Mouse (Mus musculus) c-Kit-positive CD71-positive TER-119-negative erythroid progenitor cells, embryonic 14.5 days (primary cell): ENCODE results near the gene Psmc3ip.

Experiments used
- DNase-seq: peaks from one replicate; pipeline ENCODE4 v3.0.0-alpha.2; 2013; ENCODE audit warnings: low read depth

The Psmc3ip gene

GRCm38 (mm10) chr11:101079746-101080145 is 15.5 kb downstream of the Psmc3ip start:
- DNase-seq = no peak

- no peak for DNase-seq
Observed at GRCm38 (mm10) chr11:101078121-101078520, 17.1 kb downstream of the Psmc3ip start, which contains the start of gene Hsd17b1. Gene Hsd17b1, plus strand, starts transcription at chr11:101078411.

- DNase-seq = no peak
Observed at GRCm38 (mm10) chr11:101071810-101072428, 23.3 kb downstream of the Psmc3ip start.

GRCm38 (mm10) chr11:101070987-101071386 is 24.2 kb downstream of the Psmc3ip start:
- no peak for DNase-seq

DNA sequence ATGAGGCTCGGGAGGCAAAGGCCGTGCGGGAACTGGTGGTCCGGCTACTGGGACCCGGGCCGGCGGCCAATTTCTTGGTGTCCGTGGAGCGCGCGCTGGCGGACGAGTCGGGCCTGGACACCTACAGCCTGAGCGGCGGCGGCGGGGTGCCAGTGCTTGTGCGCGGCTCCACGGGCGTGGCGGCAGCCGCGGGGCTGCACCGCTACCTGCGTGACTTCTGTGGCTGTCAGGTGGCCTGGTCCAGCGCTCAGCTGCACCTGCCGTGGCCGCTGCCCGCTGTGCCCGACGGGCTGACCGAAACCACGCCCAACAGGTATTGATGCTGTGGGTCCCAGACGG is 25.1 kb downstream of the Psmc3ip start:
- no peak for DNase-seq

GRCm38 (mm10) chr11:101069391-101070188 is 25.6 kb downstream of the Psmc3ip start, which contains the start of gene Naglu:
Gene Naglu, plus strand, starts transcription at chr11:101070012.
- peak; percentile 76 for DNase-seq

GRCm38 (mm10) chr11:101066549-101067412 is 28.5 kb downstream of the Psmc3ip start:
- DNase-seq = peak; percentile 61

- no peak for DNase-seq
Observed at GRCm38 (mm10) chr11:101065002-101065401, 30.2 kb downstream of the Psmc3ip start.

- DNase-seq = no peak
Observed at GRCm38 (mm10) chr11:101064462-101064861, 30.8 kb downstream of the Psmc3ip start.

- DNase-seq = peak; percentile 81
Observed at GRCm38 (mm10) chr11:101063676-101064327, 31.4 kb downstream of the Psmc3ip start.

- no peak for DNase-seq
Observed at GRCm38 (mm10) chr11:101062971-101063675, 32.1 kb downstream of the Psmc3ip start.

DNA sequence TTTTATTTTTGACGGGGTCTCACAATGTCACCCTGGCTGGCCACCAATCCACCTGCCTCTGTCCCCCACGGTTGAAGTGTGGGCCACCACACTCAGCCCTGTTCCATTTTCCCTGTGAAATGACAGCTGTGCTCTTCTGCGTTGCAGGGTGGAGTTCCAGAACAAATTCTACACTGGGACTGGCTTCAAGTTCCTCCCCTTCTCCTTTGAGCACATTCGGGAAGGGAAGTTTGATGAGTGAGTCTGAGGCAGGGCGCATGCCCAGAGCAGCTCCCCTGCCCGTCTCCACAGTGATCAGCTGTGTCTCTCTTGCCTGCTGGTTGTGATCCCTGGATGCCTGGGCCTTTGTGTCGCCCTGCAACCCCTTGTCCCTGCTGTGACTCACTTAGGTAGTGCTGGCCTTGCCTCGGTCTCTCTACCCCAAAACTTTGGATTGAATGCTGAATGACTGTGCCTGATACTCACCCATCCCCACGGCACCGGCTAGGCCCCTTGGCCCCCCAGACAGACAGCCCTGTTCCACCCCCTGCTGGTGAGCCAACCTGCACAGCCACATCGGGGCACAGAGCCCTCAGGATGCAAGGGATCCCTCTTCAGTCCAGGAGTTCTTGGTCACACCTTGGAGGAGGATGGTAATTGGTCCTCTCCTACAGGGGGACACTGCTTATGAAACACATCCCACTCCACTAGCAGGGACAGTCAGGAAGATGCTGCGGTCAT is 32.9 kb downstream of the Psmc3ip start:
- no peak for DNase-seq

DNA sequence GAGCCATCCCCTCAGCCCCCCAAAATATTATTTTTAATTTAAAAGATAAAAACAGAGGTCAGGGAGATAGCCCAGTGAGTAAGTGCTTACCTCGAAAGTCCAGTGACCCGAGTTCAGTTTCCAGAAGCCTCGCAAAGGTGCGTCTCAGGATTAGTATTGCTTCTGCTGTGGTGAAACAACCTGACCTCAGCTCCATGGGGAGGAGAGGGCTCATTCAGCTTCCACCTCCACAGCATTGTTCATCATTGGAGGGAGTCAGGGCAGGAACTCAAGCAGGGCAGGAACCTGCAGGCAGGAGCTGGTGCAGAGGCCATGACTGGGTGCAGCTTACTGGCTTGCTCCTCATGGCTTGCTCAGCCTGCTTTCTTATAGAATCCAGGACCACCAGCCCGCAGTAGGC is 34.2 kb downstream of the Psmc3ip start:
- DNase-seq = no peak

DNA sequence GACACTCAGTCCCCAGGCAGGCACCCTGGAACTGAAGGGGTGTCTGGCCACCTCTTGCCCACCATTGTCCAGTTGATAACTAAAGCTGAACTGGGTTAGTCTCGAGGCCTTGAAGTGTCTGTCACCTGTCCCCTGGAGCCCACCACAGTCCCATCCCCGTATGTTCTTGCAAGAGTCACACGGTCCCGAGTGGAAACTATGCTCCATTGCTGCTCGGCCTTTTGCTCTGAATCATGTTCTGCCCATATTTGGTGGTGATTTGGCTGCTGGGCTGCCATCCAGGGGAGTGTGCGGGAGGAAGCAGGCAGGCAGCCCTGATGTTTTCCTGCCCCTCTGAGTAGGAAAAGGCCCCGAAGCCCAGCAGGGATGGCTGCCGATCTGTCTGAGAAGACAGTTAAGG is 35.1 kb downstream of the Psmc3ip start:
- DNase-seq = no peak

DNA sequence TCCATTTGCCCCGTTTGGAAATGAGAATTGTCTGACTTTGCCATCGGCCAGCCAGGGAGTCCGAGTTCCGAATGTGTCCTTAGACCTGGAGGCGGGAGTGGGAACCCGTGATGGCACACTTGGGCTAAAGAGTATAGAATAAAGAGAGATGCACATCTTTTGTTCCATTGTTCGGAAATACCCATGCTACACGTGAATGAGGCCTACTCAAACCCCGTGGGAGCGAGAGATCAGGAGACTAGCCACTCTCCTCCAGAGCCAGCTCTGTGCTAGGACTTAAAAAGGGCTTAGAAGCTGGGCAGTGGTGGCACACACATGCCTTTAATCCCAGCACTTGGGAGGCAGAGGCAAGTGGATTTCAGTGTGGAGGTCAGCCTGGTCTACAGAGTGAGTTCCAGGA is 35.8 kb downstream of the Psmc3ip start:
- DNase-seq = no peak

- DNase-seq = no peak
Observed at GRCm38 (mm10) chr11:101058726-101059125, 36.5 kb downstream of the Psmc3ip start.

GRCm38 (mm10) chr11:101057860-101058259 is 37.4 kb downstream of the Psmc3ip start:
- peak; percentile 71 for DNase-seq

DNA sequence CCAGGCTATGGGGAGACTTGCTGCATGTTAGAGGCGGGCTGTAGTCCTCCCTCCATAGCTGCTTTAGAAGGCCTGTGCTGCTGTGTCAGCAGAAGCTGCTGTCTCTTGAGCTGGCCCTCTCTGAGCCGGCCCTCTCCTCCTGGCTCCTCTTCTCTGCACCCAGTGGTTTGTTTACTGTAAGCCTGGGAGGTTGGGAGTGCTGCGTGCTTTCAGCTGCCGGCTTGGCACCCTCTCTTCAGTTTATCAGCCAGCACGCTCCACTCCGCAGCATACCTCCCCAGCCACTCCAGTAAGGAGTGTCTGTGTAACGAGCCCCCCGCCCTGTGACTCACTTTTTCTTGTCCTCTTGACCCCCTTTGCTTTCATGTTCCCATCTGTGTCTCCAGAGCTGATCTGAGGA is 38.4 kb downstream of the Psmc3ip start:
- no peak for DNase-seq

GRCm38 (mm10) chr11:101055418-101055817 is 39.8 kb downstream of the Psmc3ip start:
- DNase-seq = no peak

GRCm38 (mm10) chr11:101053974-101054373 is 41.3 kb downstream of the Psmc3ip start:
- DNase-seq = no peak
